Mouse (Mus musculus) mammary gland, adult 2 months (tissue): ENCODE measurements around the gene Chchd2. TPM values are rescaled to one million over a fixed set of nuclear protein-coding genes. Genes with fewer than 3 reads are reported as not detected.

ENCODE experiments used
- polyA plus RNA-seq: library from polyadenylated mRNA; depleted of rRNA; stranded (reverse); fragments of >200 nt; gene quantifications from 2 replicates; pipeline ENCODE4 v1.2.3, GENCODE M21; 2012; ENCODE audit warnings: low replicate concordance; rRNA removed

Chchd2 gene
- polyA plus RNA-seq: 1,016 and 2,460 TPM in 2 replicates

DNA sequence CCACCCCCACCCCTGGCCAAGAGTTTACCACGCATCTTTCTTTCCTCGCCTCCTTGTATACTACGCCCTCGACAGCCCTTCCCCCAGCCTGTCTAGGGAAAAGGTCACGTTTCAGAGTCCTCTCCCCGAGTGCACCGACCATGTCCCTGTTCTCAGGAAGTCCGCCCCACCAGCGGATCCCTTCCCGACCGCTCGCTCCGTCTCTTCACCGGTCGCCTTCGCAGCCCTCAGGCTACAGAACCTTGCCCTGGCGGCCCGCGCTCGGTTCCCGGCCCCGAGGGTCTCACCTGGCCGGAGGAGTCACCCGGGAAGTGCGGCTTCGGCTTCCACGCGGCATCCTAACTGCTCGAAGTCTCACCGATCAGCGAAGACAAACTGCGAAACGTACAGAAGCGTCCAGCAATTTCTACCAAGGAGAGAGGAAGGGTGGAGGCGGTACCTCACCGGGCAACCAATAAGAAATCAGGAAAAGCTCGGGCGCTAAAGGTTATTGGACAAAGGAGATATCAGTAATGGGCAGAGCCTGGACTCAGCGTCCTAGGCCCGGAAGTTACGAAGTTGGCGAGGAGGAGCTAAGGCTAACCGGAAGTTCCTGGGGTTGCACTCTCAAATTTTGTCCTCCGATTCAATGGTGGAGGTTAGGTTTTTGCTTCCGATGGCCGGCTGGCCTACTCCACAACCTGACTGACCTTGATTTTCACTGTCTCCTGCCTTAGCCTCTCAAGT, at the start of gene Chchd2:
Gene Chchd2 (minus strand): TSS at position 560 of the 726 bp plus-strand sequence.

DNA sequence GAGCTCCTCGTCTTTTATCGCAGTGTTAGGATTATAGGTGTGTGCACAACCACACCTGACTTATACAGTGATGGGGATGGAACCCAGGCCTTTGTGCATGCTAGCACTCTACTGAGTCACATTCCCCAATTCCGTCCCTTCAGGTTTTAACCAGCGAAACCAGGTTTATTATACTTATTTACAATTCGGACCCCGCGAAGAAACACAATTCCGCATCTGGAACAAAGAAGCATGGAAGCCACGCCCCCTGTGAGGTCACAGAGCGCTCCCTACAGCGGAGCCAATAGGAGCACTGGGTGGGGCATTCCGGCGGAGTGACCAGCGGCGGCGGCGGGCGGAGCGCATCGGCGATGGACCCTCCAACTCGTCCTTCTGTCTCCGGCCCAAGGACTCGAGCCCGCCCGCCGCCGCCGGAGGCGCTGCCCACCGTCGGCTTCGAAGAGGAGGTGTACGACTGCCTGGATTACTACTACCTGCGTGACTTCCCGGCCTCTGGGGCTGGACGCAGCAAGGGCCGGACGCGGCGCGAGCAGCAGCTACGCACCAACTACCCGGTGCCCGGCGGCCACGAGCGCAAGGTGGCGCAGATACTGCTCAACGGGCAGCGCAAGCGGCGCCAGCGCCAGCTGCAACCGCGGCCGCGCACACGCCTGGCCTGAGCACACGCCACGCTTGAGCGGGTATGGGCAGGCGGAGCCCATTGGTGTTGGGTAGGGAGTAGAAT, 21.1 kb upstream of the Chchd2 start, which contains the start of gene Nupr1l:
Gene Nupr1l (plus strand): TSS at position 299 of the 724 bp plus-strand sequence.

DNA sequence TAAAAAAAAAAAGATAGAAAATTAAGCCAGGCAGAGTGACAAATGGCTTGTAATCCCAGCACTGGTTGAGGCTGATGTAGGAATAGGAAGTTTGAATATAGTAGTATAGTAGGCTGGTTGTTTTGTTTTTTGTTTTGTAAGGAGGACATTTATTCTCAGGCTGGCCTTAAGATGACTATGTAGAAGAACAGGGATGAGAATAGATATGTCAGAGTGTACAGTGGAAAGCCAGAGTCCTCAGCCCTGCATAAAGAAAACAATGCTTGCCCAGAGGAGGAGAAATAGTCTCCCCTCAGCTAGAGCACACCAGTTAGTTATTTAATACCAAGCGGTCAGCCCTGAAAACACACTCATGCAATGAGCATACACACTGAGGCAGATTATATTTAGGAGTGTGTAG, 11.2 kb upstream of the Chchd2 start, which contains the start of gene Phkg1:
Gene Phkg1 (minus strand): TSS at position 101 of the 400 bp plus-strand sequence.

DNA sequence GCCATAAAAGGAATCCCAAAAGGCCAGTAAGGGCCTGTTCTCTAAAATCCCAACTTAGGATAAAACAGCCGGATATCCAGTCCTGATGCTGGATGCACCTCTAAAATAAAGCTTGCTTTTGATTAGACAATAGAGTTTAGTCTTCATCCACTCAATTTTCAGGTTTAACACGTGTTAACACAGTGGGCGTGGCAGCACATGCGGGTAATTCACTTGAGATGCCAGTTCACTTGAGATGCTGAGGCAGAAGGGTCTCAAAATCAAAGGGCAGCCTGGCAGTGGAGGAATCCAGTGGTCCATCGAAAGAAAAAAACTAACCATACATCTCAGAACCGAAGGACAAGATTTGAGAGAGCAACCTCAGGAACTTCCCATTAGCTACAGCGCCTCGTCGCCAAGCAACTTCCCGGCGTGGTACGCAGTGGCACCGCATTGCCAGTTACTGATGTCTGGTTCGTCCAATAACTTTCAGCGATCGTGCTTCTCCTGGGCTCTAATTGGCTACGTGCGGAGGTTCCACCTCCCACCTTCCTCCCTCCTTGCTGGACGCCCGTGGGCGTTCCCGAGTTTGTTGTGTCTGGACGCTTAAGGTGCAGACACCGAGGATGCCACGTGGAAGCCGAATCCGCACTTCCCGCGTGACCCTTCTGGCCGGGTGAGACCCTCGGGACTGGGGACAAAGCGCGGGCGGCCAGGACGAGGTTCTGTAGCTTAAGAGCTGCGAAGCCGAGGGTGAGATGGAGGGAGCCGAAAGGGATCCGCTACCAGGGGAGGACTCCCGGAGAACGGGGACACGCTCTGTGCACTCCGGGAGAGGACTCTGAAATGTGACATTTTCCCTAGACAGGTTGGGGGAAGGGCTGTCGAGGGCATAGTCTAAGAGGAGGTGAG, 8.2 kb upstream of the Chchd2 start, which contains the start of gene Zbed5:
Gene Zbed5 (plus strand): TSS at position 526 of the 891 bp plus-strand sequence.

DNA sequence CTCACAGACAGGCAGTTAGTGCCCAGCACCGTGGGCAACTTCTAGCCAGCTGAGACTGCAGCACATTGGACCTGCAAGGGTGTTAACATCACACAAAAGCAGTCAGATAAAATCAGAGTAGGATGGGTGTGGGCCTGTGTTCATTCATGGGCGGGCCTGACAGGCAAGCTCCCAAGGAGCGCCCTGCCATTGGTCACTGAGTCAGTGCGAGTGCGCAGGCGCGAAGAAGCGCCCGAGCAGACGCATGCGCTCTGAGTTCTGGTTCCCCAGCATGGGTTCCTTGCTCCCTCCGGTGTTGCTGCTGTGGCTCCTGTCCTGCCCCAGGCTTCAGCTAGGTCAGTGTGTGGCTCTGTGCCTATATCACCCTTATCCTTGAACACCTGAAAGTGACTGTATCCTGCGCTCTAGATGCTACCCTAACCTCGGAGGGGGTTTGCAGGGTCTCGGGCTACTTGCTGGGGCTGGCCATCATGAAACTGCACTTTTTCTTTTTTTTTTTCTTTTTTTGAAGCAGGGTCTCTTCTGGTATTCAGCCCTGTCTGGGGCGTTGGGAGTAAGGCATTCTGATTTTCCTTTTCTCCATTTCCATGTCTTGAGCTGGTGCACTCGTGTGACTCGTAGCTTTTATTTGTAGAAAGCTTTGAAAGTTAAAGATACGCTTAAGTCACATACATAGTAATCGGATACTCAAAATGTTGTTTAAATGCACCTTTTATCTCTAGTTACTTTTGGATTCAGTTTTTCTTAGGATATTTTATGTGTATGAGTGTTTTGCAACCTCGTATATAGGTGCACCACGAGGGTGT, 40.3 kb downstream of the Chchd2 start, which contains the start of gene Sumf2:
Gene Sumf2 (plus strand): TSS at position 235 of the 806 bp plus-strand sequence.

Other genes starting within 250 kb of the Chchd2 start
- gene Zfp11, start 217.4 kb downstream of the Chchd2 start, polyA plus RNA-seq: 1.1 and 2.5 TPM in 2 replicates
- gene Sept14, start 179.0 kb downstream of the Chchd2 start, polyA plus RNA-seq: not detected in 2 replicates
- 45.9 and 83.8 TPM in 2 replicates for gene Mrps17, start 172.0 kb downstream of the Chchd2 start, polyA plus RNA-seq
- gene Nipsnap2, start 162.4 kb downstream of the Chchd2 start, polyA plus RNA-seq: 38.0 and 95.0 TPM in 2 replicates
- gene Psph, start 100.0 kb downstream of the Chchd2 start, polyA plus RNA-seq: 26.4 and 48.6 TPM in 2 replicates
- gene Sumf2, start 40.5 kb downstream of the Chchd2 start, polyA plus RNA-seq: 20.4 and 25.6 TPM in 2 replicates
- 1.5 and 2.5 TPM in 2 replicates for gene Zbed5, start 8.3 kb upstream of the Chchd2 start, polyA plus RNA-seq
- 8.4 and 93.8 TPM in 2 replicates for gene Phkg1, start 11.1 kb upstream of the Chchd2 start, polyA plus RNA-seq
- 6.3 and 16.3 TPM in 2 replicates for gene Nupr1l, start 21.1 kb upstream of the Chchd2 start, polyA plus RNA-seq
- 16.9 and 40.6 TPM in 2 replicates for gene Vkorc1l1, start 54.5 kb upstream of the Chchd2 start, polyA plus RNA-seq
- 49.1 and 57.7 TPM in 2 replicates for gene Gusb, start 115.6 kb upstream of the Chchd2 start, polyA plus RNA-seq
- gene Asl, start 141.8 kb upstream of the Chchd2 start, polyA plus RNA-seq: 22.6 and 31.5 TPM in 2 replicates
- gene Crcp, start 141.8 kb upstream of the Chchd2 start, polyA plus RNA-seq: 6.0 and 13.4 TPM in 2 replicates
- 19.8 and 27.4 TPM in 2 replicates for gene Tpst1, start 185.9 kb upstream of the Chchd2 start, polyA plus RNA-seq